Mouse (Mus musculus) mouse embryonic stem cell (cell line): Measurements from ENCODE around the gene H2-Oa.

ENCODE experiments used
- in situ Hi-C, 2 experiments: fragments of 300-500 bp; cut with MboI; formaldehyde crosslinking; loops; 1 replicate in 1 of 2; 3 replicates in 1 of 2; pipeline ENCODE4 v1.14.3; 2019 to 2020; ENCODE audit warnings: low sequenced_read_pairs in 2 of 2, low pct_unique_long_range_greater_than_20kb in 1 of 2, mixed read lengths in 1 of 2; ENCODE audit not compliant: unreplicated experiment in 1 of 2

The H2-Oa gene

DNA sequence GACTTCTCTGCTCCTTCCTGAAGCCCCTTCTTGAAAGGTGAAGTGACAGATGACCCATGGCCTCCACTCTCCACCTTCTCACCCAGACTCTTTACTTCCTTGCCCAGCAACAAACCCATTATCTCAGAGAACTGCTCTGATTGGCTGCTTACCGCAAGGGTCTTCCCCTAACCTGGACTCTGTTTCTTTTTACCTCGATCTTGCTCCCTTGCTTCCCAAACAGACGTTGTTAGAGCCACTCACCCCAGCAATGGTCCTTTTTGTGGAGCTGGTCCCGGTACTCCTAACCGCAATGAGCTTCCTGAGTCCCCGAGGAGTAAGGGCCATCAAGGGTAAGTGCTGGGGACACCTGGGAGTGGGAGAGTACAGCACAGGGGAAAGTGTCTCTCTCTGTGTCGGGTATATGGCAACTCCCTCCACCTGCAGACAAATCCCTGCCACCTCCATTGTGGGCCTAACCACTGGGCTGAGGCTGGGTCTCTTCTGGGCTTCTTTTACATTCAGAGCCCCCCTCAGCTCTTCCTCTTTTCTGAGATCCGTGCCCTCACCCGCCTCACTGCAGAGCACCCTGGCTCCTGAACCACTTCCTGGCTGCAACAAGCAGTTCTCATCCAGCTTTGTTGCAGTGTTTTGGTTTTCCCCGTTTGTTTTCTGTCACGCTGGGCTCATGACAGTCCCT, at the start of gene H2-Oa:
H2-Oa (plus strand) TSS at position 144 of the 679 bp plus-strand sequence.
- in situ Hi-C loops, result no loop called here

DNA sequence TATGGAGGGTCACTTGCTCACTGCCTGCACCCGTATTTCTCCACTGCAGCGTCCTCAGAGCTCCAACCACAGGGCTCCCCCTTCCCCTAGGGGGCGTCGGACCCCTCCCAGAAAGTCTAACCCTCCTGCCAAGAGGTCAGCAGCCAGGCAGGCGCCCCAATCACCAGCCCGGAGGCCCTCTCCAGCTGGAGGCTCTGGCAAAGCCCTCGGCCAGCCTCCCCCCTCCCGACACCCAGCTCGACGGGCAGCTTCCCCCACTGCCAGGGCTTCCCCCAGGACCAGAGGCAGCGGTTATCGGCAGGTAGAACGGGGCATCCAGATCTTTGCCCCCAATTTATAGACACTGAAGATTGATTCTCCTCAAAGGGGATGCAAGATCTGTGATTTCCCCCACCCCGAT, 46.2 kb upstream of the H2-Oa start:
- in situ Hi-C loops, result no loop called here

DNA sequence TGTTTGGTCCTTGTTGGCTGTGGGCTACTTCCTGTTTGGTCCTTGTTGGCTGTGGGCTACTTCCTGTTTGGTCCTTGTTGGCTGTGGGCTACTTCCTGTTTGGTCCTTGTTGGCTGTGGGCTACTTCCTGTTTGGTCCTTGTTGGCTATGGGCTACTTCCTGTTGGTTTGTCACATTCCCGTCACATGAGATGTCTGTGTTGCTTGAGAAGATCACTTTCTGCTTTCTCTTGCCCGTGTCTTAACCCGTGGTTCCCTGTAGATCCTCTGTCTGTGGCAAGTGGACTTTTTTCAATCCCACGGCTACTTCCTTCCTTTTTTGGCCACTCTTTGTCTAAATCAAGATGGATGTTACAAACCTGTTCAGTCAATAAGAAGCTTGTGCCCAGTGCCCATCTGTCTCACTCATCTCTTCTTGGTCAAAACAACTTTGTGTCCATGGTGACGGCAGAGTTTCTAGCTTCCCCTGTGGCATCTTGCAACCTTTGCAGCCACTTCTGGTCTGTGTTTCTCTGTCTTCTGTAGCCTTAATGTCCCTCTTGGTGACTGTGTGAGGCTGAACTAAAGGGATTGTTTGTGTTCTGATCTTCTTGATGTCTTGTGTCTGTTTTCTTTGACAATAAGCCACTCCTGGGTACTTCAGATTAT, 44.6 kb upstream of the H2-Oa start:
- in situ Hi-C loops, result no loop called here

DNA sequence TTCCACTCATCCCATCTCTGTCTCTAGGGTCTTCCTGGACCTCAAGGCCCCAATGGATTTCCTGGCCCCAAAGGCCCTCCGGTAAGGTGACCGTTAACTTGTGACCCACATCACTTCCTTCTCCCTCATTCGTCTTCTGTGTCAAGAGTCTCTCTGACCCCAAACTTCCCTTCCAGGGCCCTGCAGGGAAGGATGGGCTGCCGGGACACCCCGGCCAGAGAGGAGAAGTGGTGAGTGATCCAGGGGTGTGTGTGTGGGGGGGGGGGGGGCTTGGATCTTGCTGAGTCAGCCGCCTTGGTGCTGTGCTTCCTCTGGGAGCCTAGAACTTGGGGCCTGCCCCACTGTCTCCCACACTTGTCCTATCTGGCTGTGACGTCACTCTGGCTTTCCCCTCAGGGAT, 34.9 kb upstream of the H2-Oa start:
- in situ Hi-C loops, result no loop called here

DNA sequence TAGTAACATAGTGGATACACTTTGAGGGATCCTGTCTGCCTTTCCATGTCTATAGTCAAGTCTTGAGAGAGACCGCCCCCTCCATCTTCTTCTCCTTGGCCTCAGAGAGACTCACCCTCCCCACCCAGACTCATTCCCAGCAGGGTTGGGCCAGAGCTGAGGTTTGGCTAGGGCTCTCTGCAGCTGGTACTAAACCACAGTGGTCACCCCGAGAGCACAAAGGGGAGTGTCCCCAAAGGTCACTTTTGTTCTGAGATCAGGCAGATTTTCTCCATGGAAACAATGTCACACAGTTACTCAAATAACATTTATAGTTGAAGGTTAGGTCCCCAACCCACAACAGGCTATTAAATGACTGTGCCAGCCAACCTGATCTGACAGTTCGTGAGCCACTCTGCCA, 23.3 kb upstream of the H2-Oa start:
- in situ Hi-C loops, result no loop called here

DNA sequence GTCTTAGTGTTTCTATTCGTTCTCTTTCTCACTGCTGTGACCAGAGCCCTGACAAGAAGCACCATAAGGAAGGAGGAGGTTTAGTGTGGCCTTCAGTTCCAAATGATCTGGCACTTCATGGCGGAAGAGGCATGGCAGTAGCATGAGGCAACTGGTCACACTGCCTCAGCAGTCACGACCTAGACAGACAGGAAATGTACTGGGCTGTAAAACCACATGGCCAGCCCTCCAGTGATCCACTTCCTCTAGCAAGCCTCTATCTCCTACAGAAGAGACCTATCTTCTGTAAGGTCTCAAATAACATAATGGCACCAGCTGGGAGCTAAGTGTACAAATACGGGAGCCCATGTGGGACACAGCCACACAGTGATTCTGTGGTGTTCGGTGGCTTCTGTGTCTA, 20.0 kb upstream of the H2-Oa start:
- in situ Hi-C loops, result loop anchor here (10.0 kb wide), 2 partner anchors 93 to 123 kb away; partner anchors contain the start of gene Psmb8 (in 1 of the 2)

DNA sequence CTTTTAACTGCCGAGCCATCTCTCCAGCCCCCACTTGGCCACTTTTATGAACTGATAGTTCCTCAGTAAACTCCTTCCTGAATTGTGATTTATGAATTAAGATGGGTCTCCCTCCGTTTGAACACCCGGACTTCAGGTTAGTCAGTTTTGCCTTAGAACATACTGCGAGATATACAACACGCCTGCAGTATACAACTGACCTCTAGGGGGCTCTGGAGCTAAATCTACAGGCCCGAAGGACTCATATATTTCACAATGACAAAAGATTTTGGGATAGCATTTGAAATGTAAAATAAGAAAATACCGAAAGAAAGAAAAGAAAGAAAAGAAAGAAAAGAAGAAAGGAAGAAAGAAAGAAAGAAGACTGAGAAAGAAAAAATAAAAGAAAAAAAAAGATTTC, 16.9 kb upstream of the H2-Oa start:
- in situ Hi-C loops, result loop anchor here (10.0 kb wide), 2 partner anchors 90 to 120 kb away; partner anchors contain the start of gene Psmb8 (in 1 of the 2)

DNA sequence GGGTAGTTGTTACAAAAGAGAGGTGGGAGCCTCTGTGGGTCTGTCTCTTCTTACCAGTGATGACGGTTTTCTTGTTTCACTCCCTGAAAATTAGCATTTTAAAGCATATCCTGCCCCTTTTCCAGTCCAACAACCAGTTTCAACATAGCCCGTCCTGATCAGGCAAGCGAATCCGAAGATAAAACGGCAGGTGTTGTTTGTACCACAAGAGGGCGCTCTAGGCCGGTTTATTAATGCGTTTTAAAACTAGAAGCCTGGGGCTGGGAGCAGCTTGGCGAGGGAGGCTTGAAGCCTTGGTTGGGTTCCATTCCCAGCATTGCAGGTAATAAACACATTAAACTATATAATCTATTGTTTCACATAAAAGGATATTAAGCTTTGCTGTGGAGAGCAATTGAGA, 14.6 kb upstream of the H2-Oa start:
- in situ Hi-C loops, result loop anchor here (10.0 kb wide), 2 partner anchors 87 to 117 kb away; partner anchors contain the start of gene Psmb8 (in 1 of the 2)

DNA sequence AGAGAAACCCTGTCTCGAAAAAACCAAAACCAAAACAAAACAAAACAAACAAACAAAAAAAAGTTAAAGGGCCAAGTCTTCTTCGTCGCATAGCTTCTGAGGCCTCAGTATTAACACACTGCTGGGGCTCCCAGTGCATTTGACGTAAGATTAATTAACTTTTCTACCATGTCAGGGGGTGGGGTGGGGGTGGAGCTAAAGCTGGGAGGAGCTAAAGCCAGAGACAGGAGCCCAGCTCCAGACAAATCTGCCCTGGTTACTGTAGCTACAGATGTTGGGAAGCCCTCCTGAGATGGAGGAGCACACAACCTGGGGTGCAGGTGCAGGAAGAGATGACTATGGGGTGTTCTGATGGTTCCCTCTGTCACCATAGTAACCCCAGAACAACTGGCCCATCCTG, 14.0 kb upstream of the H2-Oa start:
- in situ Hi-C loops, result loop anchor here (10.0 kb wide), 2 partner anchors 87 to 117 kb away; partner anchors contain the start of gene Psmb8 (in 1 of the 2)

DNA sequence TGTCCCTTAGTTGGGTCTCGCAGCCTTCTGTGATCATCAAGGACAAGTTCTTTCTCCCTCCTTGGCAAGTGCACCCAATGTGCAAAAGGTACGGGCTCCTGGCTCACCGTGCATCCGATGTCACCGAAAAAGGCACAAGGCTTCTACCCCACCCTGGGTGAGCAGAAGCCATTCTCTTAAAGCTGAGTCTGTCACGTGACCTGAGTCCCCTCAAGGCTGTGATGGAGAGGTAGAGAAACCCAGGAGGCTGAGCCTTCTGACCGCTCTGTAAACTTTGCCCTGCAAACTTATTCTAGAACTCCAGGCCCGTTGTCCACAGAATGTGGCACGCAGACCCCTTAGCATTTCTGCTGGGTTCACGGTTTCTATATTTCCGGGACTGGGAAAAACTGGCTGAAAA, 13.1 kb upstream of the H2-Oa start:
- in situ Hi-C loops, result loop anchor here (10.0 kb wide), 2 partner anchors 86 to 116 kb away; partner anchors contain the start of gene Psmb8 (in 1 of the 2)

DNA sequence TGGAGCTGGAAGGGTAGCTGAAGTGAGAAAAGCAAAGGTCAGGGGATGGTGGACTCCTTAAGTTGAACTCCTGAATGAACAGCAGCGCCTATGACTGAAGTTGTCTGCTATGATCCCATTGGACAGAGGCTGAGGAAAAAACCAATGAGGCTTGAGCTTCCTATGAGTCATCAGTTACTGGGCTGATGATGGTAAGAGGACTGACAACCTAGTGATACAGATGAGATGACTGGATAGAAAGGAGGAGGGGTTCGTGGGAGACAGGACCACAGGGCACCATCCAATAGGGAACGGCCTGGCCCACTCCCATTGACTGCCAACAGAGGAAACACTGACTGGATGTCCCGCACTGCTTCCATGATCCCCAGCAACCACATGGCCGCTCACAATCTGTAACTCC, 12.5 kb upstream of the H2-Oa start:
- in situ Hi-C loops, result loop anchor here (5.0 to 10.0 kb wide), 3 partner anchors 85 to 115 kb away; partner anchors contain the start of gene Psmb8 (in 1 of the 2)

DNA sequence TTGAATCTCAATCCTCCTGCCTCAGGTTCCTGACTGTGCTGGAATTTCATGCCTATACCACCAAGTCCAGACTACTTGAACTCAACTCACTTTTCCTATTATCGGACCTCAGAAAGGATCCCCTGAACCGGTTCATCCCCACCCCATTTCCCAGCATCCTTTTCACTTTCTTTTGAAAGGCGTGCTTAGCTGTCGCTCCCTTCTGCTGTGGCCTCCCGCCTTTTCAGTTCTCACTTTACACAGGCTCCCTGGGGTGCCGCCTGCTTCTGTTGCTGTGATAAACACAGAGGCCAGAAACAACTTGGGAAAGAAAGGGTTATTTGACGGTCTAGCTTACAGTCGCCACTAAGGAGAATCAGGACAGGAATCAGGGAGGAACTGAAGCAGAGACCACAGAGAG, 9.0 kb upstream of the H2-Oa start:
- in situ Hi-C loops, result loop anchor here in 1 of 2 experiments (5.0 kb wide), 1 partner anchor 89 kb away; no protein-coding TSS in a partner anchor

DNA sequence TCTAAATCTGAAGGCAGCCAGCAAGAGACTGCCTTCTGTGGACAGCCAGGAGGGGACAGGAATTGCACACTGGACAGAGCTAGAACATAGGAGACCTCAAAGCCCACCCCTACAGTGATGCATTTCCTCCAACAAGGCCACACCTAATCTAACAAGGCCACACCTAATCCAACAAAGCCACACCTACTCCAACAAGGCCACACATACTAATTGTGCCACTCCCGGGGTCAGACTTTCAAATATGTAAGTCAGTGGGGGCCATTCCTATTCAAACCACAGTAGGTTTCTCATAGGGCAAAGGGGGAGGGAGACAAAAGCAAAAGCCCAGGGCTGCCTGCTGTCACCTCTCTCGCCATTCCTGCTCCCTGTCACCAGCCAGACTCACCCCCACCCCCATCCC, 4.8 kb upstream of the H2-Oa start:
- in situ Hi-C loops, result no loop called here

DNA sequence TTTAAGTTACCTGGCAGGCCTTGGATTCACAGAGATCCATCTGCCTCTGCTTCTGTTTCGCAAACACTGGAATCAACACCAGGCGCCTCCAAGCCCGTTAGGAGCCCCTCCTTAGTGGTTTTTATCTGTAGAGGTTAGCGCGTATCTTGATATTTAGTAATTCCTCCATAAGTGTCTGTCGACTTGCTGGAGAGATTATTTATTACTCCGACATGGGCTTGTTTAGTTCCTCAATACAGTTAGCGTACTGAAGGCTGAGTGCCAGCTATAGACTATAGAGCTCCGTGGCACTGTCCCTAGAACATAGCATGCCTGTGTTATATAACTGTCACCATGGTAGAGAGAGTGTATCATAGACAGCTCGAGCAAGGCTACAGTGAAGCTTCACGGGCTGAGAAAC, 4.0 kb upstream of the H2-Oa start:
- in situ Hi-C loops, result no loop called here

DNA sequence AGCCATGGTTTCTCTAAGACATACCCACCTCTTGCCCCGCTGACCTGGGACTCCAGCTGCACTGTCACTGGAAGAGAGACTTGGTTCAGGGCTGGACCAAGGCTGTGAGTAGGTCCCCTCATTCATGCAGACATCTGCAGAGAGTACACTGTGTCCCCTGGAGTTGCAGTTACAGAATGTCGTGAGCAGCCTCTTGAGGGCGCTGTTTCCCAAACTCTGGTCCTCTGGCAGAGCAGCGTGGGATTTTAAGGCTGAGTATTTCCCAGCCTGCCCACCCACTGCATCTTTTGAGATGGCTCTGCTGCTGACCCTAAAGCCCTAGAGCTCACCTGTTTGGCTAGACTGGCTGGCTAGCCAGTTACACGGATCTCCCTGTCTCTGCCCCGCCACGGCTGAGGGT, 1.2 kb upstream of the H2-Oa start:
- in situ Hi-C loops, result no loop called here

DNA sequence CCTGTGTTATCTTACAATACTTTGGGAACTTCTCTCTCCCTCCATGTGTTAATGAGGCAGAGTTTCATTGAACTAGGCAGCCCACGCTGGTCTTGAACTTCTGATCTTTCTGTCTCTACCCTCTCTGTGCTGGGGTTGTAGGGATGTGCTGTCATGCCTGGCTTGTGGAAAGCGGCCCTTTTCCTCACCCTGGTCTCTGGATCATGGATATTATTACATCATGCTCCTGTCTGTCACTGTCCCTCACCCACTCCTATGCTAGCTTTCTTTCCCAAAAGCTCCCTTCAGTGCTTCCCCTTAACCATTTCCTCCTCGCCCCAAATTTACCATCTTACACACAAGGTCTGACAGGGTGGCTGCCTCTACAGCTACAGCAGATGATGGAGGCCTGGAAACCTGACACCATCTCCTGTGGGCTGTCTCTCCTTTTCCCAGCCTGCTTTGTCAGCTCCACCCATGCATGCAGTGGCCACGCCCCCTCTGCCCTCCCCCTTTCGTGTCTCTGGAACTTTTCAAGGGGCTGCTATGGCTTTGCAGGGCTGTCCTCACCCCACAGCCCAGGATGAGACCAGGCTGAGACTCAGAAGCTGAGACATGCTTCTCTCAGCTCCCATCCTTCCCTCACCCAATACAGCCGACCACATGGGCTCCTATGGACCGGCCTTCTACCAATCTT, 1.2 kb downstream of the H2-Oa start:
- in situ Hi-C loops, result no loop called here

DNA sequence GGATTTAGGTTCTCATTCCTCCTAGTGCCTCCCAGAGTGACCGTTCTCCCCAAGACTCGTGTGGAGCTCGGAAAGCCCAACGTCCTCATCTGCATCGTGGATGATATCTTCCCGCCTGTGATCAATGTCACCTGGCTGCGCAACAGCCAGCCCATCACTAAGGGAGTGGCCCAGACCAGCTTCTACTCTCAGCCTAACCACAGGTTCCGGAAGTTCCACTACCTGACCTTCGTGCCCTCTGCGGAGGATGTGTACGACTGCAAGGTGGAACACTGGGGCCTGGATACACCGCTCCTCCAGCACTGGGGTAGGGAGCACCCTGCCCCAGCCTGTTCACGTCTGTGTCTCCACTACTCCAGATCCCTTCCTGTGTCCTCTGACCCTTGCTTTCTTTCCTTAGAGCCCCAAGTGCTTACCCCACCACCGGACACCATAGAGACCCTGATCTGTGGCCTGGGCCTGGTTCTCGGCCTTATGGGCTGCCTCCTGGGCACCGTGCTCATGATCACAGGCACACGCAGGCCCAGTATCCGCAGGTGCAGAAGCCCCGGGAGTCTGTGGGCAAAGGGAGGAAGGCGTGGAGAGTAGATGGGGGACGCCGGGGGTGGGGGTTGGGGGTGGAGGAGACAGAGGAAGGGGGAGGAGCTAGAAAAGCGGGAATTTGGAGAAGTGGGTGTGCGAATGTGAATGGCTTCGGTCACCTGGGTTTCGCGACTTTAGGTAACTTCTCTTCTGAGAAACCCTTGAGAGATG, 2.3 kb downstream of the H2-Oa start:
- in situ Hi-C loops, result no loop called here

DNA sequence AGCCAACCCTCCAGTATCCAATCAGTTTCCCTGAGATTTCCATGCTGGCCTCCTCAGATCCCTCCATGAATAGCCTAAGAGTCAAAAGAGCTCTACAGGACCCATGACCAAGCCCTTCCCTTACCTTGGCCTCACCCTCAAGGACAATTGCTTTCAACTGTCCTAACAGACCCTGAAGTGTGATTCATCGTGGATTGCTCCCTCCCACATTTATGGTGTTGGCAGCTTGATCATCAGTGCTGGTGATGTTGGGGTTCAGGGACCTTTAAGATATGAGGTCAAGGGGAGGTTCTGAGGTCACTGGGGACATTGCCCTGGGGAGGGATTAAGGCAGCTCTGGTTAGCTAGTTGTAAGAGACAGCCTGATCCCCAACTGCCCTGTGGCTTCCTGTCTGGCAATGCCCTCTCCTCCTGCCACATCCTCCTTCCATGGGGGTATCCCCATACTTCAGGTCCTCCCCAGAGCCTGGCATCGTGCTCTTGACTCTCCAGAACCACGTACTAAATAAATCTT, 4.4 kb downstream of the H2-Oa start:
- in situ Hi-C loops, result no loop called here
